Mouse (Mus musculus) heart, adult 2 months (tissue): Measurements from ENCODE around the gene Colgalt1. TPM values are rescaled to one million over a fixed set of nuclear protein-coding genes. Genes with fewer than 3 reads are reported as not detected.

Experiments used
- DNase-seq, 2 experiments: peaks; one replicate each; pipeline ENCODE4 v3.0.0; 2021
- H3K27ac ChIP-seq: fragments of 200-600 bp; 2 replicates; pipeline ENCODE4 v1.8.1; 2022
- H3K27me3 ChIP-seq: fragments of 200-500 bp; 2 replicates; pipeline ENCODE4 v1.6.1; 2012; ENCODE audit warnings: mild to moderate bottlenecking, low read length, inconsistent platforms, mixed read lengths; ENCODE audit not compliant: control insufficient read depth, insufficient read depth
- H3K36me3 ChIP-seq: fragments of 200-500 bp; 2 replicates; pipeline ENCODE4 v1.6.1; 2012; ENCODE audit warnings: low read length, inconsistent platforms; ENCODE audit not compliant: control insufficient read depth, insufficient read depth
- H3K4me1 ChIP-seq: fragments of 200-500 bp; 2 replicates; pipeline ENCODE4 v1.6.1; 2011; ENCODE audit warnings: low read length; ENCODE audit not compliant: control insufficient read depth, insufficient read depth
- H3K4me3 ChIP-seq: fragments of 200-600 bp; 2 replicates; pipeline ENCODE4 v1.8.1; 2022
- H3K79me2 ChIP-seq: fragments of 200-500 bp; replicated peaks from 2 replicates; pipeline ENCODE4 v1.6.1; 2012; ENCODE audit warnings: mild to moderate bottlenecking, inconsistent platforms, low read length, moderate library complexity, mixed read lengths; ENCODE audit not compliant: control insufficient read depth, insufficient read depth
- H3K9ac ChIP-seq: fragments of 200-500 bp; 2 replicates; pipeline ENCODE4 v1.6.1; 2012; ENCODE audit warnings: low read depth, mild to moderate bottlenecking, control low read depth, inconsistent platforms, low read length, mixed read lengths
- CTCF ChIP-seq: fragments of 200-600 bp; IDR thresholded peaks from 2 replicates; pipeline ENCODE4 v1.8.1; 2022; ENCODE audit warnings: antibody characterized with exemption, mild to moderate bottlenecking, moderate library complexity
- EP300 ChIP-seq: fragments of 200-500 bp; IDR thresholded peaks from 2 replicates; pipeline ENCODE4 v1.6.1; 2011; ENCODE audit warnings: low read depth, low read length, control low read depth; ENCODE audit not compliant: insufficient read depth
- POLR2A ChIP-seq: fragments of 200-500 bp; IDR thresholded peaks from 2 replicates; pipeline ENCODE4 v1.6.1; 2011; ENCODE audit warnings: mild to moderate bottlenecking, low read depth, low read length, control low read depth; ENCODE audit not compliant: insufficient read depth
- WGBS: fragments of 180-500 bp; shearing (Covaris S2); methylation state at CpG from one replicate; pipeline ENCODE4 v1.1.7; 2018; 5-methylcytosine and 5-hydroxymethylcytosine counted together
- intact Hi-C: fragments of 180-260 bp; cut with DNase I; formaldehyde crosslinking; loops from one replicate; pipeline ENCODE4 v1.15.1; 2025
- polyA plus RNA-seq: library from polyadenylated mRNA; depleted of rRNA; stranded (reverse); fragments of >200 nt; gene quantifications from 2 replicates; pipeline ENCODE4 v1.2.3, GENCODE M21; 2012
- total RNA-seq, 2 experiments: library from RNA; stranded (reverse); gene quantifications; 2 replicates each; pipeline ENCODE4 v1.2.3; 2021

Colgalt1 gene
- total and polyA plus RNA-seq, 3 experiments = 39.3 to 55.8 (median 39.6) TPM

DNA sequence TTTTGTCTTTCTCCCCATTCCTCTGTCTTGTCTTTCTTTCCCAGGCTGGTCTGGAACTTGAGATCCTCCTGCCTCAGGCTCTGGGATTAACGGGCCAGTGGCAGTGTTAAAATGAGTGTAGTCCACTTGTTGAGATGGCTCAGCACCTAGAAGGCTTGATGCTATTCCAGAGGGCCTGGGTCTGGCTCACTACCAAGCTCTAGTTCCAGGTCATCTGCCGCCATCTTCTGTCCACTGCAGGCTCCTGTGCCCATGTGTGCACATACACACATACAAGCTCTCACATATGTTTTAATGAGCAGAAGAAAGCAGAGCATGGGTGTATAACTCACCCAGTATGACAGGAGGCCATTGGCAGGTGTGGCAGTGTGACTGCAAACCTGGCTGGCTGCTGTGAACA is 38.7 kb upstream of the Colgalt1 start:
- TF ChIP-seq CTCF (peak; percentile 30), EP300 (no peak)
- no peak for DNase-seq
- WGBS = 64% methylated on average over 2 of the region's 2 CpGs
- Histone ChIP-seq H3K9ac (no peak overlapping the region), H3K36me3 (no peaks in the 10 kb centered on the region), H3K27ac (peak overlapping the region; percentile 48), H3K27me3 (no peaks in the 10 kb centered on the region), H3K4me1 (peaks cover 4% of the 10 kb centered on the region), H3K4me3 (no peak overlapping the region), H3K79me2 (no peaks in the 10 kb centered on the region; the same call in 1 of the 2 replicates)
- intact Hi-C loops = no loop called here

DNA sequence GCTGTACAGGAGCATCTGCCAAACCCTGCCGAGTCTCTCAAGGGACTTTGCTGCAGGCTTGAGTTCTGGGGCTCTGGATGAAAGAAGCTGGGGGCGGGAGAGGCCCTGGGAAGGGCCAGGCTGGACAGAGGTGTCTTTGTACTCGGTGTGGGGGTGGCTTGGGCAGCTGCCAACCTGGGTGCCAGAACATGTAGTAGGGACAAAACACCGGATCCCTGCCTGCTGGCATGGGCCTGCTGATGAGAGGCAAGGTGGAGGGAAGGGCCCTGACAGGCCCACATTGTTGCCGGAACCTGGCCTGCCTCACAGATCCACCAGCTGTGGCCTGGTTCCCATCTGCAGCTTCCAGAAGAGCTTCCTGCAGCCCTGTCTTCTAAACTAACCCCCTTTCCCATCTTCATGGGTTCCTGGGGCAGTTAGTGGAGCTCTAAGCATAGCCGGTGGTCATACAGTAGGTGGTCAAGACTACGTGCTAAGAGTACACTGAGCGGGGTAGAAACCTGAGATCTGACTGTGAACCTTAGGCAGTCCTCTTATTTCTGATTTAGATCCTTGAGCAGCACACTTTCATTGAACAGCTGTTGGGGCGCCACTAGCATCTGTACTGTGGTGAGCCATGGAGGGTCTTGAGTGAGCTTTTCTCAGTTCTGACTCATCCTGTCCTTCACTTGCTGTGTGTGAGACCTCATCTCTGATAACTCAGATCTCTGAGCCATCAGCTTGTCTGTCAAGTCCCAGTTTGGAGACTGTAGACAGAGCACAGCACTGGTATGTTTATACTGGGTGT is 37.8 kb upstream of the Colgalt1 start:
- Histone ChIP-seq H3K9ac (no peak overlapping the region), H3K27ac (peak overlapping the region; percentile 60)
- WGBS = 41% methylated on average over 9 of the region's 9 CpGs

DNA sequence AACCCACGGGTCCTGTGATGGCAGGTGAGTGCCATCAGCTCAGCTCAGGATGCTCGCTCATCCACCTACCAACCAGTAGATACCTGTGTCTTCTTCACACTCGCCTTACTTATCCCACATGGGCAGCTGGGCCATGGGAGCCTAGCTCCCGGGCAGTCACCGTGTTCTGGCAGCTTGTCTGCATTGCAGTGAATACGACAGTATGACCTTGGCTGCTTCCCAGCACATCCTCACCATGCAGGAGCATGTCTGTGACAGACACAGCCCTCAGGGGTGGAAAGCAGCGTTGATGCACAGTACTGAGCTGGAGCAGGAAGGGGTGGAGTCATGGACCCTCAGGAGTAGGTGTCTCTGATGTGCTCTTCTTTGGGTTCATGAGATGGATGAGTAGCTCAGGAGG is 36.4 kb upstream of the Colgalt1 start:
- Histone ChIP-seq H3K27ac (peak overlapping the region; percentile 72), H3K36me3 (no peaks in the 10 kb centered on the region), H3K79me2 (no peaks in the 10 kb centered on the region; the same call in 1 of the 2 replicates), H3K9ac (no peak overlapping the region), H3K4me3 (no peak overlapping the region), H3K4me1 (peaks cover 2% of the 10 kb centered on the region), H3K27me3 (no peaks in the 10 kb centered on the region)
- DNase-seq = no peak
- WGBS = 51% methylated on average over 7 of the region's 7 CpGs
- intact Hi-C loops = no loop called here
- no peak for TF ChIP-seq CTCF
- TF ChIP-seq POLR2A = no peak
- TF ChIP-seq EP300 = no peak

More for the DNA sequence above, 37.8 kb upstream of the Colgalt1 start:
- peaks cover 2% of the 10 kb centered on the region for H3K4me1 ChIP-seq
- H3K27me3 ChIP-seq = no peaks in the 10 kb centered on the region
- TF ChIP-seq POLR2A (no peak), EP300 (no peak), CTCF (no peak)
- H3K4me3 ChIP-seq = no peak overlapping the region
- H3K36me3 ChIP-seq = no peaks in the 10 kb centered on the region
- no peaks in the 10 kb centered on the region; the same call in 1 of the 2 replicates for H3K79me2 ChIP-seq
- DNase-seq = peak; percentile 75 to 85
- intact Hi-C loops = no loop called here

DNA sequence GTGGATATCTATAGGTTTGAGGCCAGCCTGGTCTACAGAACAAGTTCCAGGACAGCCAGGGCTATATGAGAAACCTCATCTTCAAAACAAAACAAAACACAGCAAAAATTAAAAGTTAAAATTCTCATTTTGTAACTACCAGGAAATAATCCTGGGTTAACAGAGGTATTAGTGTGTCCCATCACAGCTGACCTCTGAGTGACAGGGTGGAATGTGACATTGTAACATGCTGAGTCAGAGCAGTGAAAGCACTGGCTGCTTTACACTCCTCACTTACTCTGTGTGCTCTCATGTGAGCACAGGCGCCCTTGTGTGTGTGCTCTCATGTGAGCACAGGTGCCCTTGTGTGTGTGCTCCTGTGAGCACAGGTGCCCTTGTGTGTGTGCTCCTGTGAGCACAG is 35.8 kb upstream of the Colgalt1 start:
- DNase-seq = no peak
- Histone ChIP-seq H3K36me3 (no peaks in the 10 kb centered on the region), H3K27ac (peak overlapping the region; percentile 72), H3K4me3 (no peak overlapping the region), H3K27me3 (no peaks in the 10 kb centered on the region), H3K4me1 (peaks cover 2% of the 10 kb centered on the region), H3K9ac (no peak overlapping the region), H3K79me2 (no peaks in the 10 kb centered on the region; the same call in 1 of the 2 replicates)
- WGBS = 28% methylated on average over 1 of the region's 1 CpGs
- intact Hi-C loops = no loop called here
- TF ChIP-seq POLR2A (no peak), CTCF (no peak), EP300 (no peak)

DNA sequence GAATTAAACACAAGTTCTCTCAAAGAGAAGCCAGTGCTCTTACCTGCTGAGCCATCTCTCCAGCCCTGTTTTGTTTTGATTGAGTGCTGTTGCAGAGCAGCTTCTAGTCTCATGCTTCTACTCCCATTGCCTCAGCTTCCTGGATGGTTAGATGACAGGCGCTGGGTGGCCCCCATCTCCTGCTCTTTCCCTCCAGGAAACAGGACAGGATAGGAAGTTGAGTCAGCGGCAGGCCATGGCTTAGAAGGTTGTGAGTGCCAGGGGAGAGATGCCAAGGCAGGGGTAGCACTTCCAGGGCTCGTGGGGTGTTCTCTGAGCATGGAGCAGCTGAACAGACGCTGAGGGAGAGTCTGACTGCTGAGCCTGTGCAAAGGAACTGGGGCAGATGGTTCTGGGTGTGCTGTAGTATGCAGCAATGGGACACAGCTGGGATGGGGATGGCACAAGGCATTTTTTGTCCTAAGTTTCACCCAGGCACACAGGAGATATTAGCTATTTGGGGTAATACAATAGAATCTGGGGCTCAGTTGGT is 32.9 kb upstream of the Colgalt1 start:
- no peaks in the 10 kb centered on the region for H3K79me2 ChIP-seq
- no peak overlapping the region for H3K27ac ChIP-seq
- H3K36me3 ChIP-seq = no peaks in the 10 kb centered on the region
- H3K4me1 ChIP-seq = peaks cover 2% of the 10 kb centered on the region
- TF ChIP-seq CTCF (no peak), POLR2A (no peak), EP300 (no peak)
- DNase-seq = no peak
- 32% methylated on average over 4 of the region's 4 CpGs for WGBS
- intact Hi-C loops = no loop called here
- H3K27me3 ChIP-seq = no peaks in the 10 kb centered on the region
- no peak overlapping the region for H3K9ac ChIP-seq
- H3K4me3 ChIP-seq = no peak overlapping the region

DNA sequence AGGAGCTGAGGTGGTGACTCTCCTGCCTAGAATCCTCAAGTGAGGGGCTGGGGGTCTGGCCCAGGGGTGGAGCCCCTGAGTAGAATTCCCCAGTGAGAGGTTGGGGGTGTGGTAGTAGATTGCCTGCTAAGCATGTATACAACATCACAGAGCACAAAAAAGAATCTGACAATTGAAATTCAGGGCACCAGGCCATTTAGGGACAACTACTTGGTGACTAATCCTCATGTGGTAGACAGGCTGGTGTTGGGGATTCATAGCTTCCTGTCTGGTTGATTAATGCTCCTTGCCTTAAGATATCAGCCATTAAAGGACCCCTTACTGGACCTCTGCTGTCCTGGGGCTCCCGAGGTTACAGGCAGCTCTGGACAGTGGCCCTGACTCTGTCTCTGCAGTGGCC is 31.8 kb upstream of the Colgalt1 start:
- DNase-seq = no peak
- WGBS = 43% methylated on average over 1 of the region's 1 CpGs
- Histone ChIP-seq H3K79me2 (no peaks in the 10 kb centered on the region), H3K9ac (no peak overlapping the region; the same call in 1 of the 2 replicates), H3K27me3 (no peaks in the 10 kb centered on the region), H3K4me3 (no peak overlapping the region), H3K36me3 (no peaks in the 10 kb centered on the region), H3K4me1 (no peaks in the 10 kb centered on the region; the same call in 1 of the 2 replicates), H3K27ac (peak overlapping the region; percentile 57)
- TF ChIP-seq CTCF (no peak), POLR2A (no peak), EP300 (no peak)
- intact Hi-C loops = no loop called here
